Mouse (Mus musculus) testis, adult 2 months (tissue): ENCODE results near the gene Foxp4. TPM values are rescaled to one million over a fixed set of nuclear protein-coding genes. Genes with fewer than 3 reads are reported as not detected.
A peak's percentile ranks its signal among the peaks of the same experiment; 100 is the strongest.

Source experiments
- H3K27ac ChIP-seq: fragments of 200-500 bp; 2 replicates; pipeline ENCODE4 v1.5.1; 2012; ENCODE audit warnings: low read depth, low read length; ENCODE audit not compliant: control insufficient read depth, insufficient read depth
- H3K27me3 ChIP-seq: fragments of 200-500 bp; 2 replicates; pipeline ENCODE4 v1.6.1; 2012; ENCODE audit warnings: mild to moderate bottlenecking, low read length, moderate library complexity; ENCODE audit not compliant: control insufficient read depth, insufficient read depth
- H3K36me3 ChIP-seq: fragments of 200-500 bp; 2 replicates; pipeline ENCODE4 v1.6.1; 2012; ENCODE audit warnings: mild to moderate bottlenecking, low read length; ENCODE audit not compliant: control insufficient read depth, insufficient read depth
- H3K4me1 ChIP-seq: fragments of 200-500 bp; 2 replicates; pipeline ENCODE4 v1.6.1; 2012; ENCODE audit warnings: low read length; ENCODE audit not compliant: control insufficient read depth, insufficient read depth
- H3K4me3 ChIP-seq: fragments of 200-500 bp; 2 replicates; pipeline ENCODE4 v1.5.1; 2012; ENCODE audit warnings: low read depth, mild to moderate bottlenecking, low read length, moderate library complexity, mixed read lengths; ENCODE audit not compliant: control insufficient read depth
- CTCF ChIP-seq: fragments of 200-500 bp; IDR thresholded peaks from 2 replicates; pipeline ENCODE4 v1.5.1; 2012; ENCODE audit warnings: low read depth, mild to moderate bottlenecking, inconsistent platforms, low read length, moderate library complexity; ENCODE audit not compliant: control insufficient read depth, insufficient read depth, insufficient replicate concordance
- POLR2A ChIP-seq: fragments of 200-500 bp; IDR thresholded peaks from 2 replicates; pipeline ENCODE4 v1.6.1; 2012; ENCODE audit warnings: low read depth, mild to moderate bottlenecking, inconsistent platforms, low read length, moderate library complexity; ENCODE audit not compliant: control insufficient read depth
- polyA plus RNA-seq: library from polyadenylated mRNA; depleted of rRNA; stranded (reverse); fragments of >200 nt; gene quantifications from 2 replicates; pipeline ENCODE4 v1.2.3, GENCODE M21; 2012

The Foxp4 gene
- polyA plus RNA-seq, 1 experiment: 7.8 TPM

DNA sequence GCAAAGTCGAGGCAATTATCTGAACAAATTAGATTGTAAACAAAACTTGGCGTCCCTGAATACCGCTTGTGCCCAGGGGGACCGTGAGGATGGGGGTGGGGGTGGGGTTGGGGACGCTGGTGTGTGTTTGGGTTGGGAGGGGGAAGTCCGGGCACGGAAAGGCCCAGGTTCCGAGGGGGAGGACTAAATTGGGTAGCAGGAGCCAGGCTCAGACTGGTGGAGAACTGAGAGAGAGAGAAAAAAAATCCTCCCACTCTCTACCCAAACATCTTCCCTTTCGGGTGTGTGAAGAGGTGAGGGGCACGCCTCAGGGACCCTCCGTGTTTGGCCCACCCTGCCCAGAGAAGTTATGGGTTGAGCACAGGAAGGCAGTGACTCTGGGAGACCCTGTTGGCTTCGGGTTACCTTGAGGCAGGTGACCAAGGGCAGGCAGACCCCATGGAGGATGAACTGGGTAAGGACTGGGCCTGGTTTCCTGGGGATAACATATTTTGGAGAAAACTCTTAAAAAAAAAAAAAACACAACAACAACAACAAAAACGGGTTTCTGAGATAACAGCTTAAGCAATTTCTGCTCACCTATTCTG is 988 bp upstream of the Foxp4 start:
- H3K4me1 ChIP-seq: peaks cover 15% of the 10 kb centered on the region
- H3K27ac ChIP-seq: no peak overlapping the region

DNA sequence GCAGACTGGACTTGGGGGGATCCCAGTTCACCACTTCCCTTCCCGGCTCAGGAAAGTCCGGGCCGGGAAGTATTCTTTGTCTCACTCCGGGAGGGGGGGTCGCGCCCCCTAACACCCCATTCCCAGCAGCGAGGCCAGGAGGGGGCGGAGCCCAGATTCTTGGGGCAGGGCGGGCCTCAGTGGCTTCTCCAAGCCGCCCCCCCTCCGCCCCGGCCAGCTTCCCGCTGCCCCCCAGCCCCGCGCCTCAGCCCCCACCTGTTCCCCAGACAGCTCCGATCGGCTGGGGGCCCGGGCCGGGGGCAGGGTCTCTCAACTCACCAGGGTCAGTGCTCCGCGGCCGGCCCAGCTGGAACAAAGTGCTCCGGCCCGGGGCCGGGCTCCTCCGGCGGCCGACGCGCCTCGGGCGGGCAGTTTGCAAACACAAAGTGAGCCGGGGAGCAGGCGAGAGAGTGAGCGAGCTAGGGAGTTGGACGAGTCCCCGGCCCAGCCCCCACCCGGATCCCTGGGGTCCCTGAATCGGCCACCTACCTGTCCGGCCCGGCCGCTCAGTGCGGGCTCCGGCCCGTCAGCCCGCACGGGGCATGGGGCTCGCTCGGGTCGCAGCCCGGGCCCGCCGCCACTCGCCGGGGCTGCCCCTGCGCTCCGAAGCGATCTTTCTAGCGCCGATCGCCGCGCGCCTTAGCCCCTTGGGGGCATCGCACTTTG is 615 bp downstream of the Foxp4 start:
- Histone ChIP-seq H3K4me3 (peak overlapping the region; percentile 79), H3K27ac (no peak overlapping the region), H3K4me1 (peaks cover 15% of the 10 kb centered on the region), H3K27me3 (peaks cover 2% of the 10 kb centered on the region; the same call in 1 of the 2 replicates), H3K36me3 (no peaks in the 10 kb centered on the region)
- no peak for TF ChIP-seq POLR2A
- no peak for TF ChIP-seq CTCF

More for the DNA sequence above, 988 bp upstream of the Foxp4 start:
- Histone ChIP-seq H3K27me3 (peaks cover 2% of the 10 kb centered on the region; the same call in 1 of the 2 replicates), H3K36me3 (no peaks in the 10 kb centered on the region), H3K4me3 (no peak overlapping the region; the same call in 1 of the 2 replicates)
- TF ChIP-seq CTCF (no peak), POLR2A (no peak)

DNA sequence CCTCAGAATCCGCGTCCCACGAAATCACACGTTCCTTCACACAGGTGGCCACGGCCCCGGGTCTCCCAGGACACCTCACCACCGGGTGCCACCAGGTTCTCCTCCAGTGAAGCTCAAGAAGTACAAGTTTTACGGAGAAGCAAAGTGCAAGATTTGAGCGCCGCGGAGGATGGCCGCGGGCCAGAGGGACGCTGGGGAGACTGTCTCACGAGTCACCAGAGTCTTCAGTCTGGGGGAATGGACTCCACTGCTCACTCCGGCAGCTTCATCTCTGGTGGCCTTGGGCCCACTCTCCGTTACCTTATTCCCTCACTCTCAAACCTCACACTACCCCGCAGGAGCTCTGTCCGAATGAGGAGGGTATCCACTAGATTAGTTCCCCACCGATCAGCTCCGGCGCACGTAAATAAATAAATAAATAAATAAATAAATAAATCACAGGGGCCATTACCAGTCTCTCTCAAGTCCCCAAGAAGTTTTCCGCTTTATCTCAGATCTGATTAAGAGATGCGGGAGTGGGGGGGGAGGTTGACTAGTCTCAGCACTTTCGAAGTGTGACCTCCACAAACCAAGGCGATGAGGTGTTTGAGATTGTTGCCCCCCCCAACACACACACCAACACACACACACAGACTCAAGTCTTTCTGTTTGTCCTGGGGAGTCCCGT is 1.3 kb downstream of the Foxp4 start:
- Histone ChIP-seq H3K27me3 (peaks cover 2% of the 10 kb centered on the region; the same call in 1 of the 2 replicates), H3K4me1 (peaks cover 15% of the 10 kb centered on the region), H3K36me3 (no peaks in the 10 kb centered on the region), H3K27ac (no peak overlapping the region), H3K4me3 (peak overlapping the region; percentile 12)
- TF ChIP-seq CTCF (no peak), POLR2A (no peak)

DNA sequence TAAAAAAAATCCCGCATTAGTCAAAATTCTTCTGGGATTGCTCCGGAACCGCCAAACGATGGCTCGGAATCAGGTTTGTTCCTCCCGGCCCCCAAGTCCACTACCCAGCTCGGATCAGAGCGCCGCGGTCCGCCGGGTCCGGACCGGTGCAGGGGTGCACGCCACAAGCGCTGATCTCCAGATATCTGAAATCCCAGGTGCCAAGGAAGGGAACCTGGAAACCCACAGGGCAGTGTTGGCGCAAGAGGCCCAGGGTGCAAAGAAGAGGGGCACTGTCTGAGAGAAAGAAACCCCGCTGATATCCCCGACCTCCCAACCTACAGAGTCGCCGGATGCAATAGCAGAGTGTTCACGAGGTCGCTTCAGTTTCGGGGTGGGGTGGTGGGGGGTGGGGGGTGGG is 1.9 kb downstream of the Foxp4 start:
- H3K27ac ChIP-seq: no peak overlapping the region
- no peak overlapping the region for H3K4me3 ChIP-seq
- H3K4me1 ChIP-seq: peaks cover 15% of the 10 kb centered on the region
- no peaks in the 10 kb centered on the region for H3K36me3 ChIP-seq
- TF ChIP-seq CTCF (no peak), POLR2A (no peak)
- H3K27me3 ChIP-seq: peaks cover 2% of the 10 kb centered on the region; the same call in 1 of the 2 replicates

DNA sequence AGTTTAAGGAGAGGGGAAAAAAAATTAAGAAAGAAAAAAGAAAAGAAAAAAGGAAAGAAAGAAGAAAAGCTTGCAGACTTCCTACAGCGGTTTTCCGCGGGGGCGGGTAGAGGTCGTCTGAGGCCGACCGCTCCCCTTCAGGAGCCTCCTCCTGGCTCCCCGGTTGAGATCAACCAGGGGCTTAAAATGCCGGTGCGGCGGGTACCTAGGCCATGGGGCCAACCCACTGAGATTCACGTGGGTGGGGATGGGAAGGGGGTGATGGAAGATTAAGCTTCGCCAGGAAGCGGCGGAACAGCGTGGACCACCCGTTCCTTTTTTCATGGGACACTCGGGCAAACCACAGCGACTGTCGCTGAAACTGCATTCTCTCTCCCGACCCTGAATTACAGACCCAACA is 2.3 kb downstream of the Foxp4 start:
- peaks cover 2% of the 10 kb centered on the region; the same call in 1 of the 2 replicates for H3K27me3 ChIP-seq
- TF ChIP-seq CTCF (no peak), POLR2A (no peak)
- H3K4me3 ChIP-seq: no peak overlapping the region
- no peak overlapping the region for H3K27ac ChIP-seq
- H3K4me1 ChIP-seq: peaks cover 15% of the 10 kb centered on the region
- no peaks in the 10 kb centered on the region for H3K36me3 ChIP-seq

DNA sequence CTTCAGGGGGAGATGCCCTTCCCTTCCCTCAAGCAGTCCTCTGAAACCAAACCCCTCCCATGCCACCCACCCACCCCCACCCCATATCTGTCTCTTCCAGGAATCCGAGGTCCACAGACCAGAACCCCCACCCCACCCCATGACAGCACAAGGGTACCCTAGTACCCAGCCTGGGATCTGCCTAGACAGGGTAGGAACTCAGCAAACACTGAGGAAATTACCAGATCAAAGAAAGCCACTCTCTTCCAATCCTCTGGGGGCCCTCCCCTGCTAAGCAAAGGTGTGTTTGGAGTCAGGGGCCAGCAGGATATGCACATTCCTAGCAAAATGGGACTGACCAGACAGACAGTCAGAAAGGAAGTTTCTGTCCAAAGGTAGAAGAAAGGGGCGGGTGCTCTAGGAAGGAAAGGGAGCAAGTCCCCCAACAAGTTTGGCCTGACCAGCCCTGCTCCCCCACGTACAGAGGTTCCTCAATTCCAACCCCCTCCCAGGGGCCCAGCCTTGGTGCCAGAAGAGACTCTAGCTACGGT is 3.2 kb downstream of the Foxp4 start:
- peaks cover 2% of the 10 kb centered on the region; the same call in 1 of the 2 replicates for H3K27me3 ChIP-seq
- TF ChIP-seq CTCF (no peak), POLR2A (no peak)
- no peak overlapping the region for H3K4me3 ChIP-seq
- no peak overlapping the region for H3K27ac ChIP-seq
- H3K4me1 ChIP-seq: peaks cover 15% of the 10 kb centered on the region
- H3K36me3 ChIP-seq: no peaks in the 10 kb centered on the region

DNA sequence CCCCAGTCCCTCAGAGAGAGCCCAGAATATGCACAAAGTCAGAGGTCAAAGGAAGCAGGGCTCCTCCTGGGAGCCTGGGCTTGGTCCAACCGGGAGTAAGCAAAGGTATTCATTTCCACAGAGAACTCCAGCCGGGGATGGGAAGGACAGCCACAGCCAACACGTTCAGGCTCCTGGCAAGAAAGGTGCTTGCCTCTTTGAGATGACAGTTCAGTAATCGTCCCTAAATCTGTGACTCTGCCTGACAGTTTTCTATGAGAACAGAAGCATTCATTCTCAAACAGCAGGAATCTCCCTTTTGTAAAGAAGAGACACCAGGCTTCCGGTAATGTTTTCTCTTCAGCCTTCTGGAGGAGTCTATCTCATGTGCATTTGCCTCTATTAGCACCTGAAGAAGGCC is 4.6 kb downstream of the Foxp4 start:
- peaks cover 12% of the 10 kb centered on the region for H3K4me1 ChIP-seq
- peaks cover 2% of the 10 kb centered on the region; the same call in 1 of the 2 replicates for H3K27me3 ChIP-seq
- no peaks in the 10 kb centered on the region for H3K36me3 ChIP-seq
- no peak overlapping the region for H3K4me3 ChIP-seq
- no peak overlapping the region for H3K27ac ChIP-seq
- TF ChIP-seq CTCF (no peak), POLR2A (no peak)
